Mouse (Mus musculus): ENCODE measurements around the gene Hipk4. TPM values are rescaled to one million over a fixed set of nuclear protein-coding genes. Genes with fewer than 3 reads are reported as not detected.

The Hipk4 gene
- 0.75 and 0.76 TPM in 2 replicates for polyA plus RNA-seq (2015; fragmentation: Nextera tagmentation; extraction: Ambion mirVana)

DNA sequence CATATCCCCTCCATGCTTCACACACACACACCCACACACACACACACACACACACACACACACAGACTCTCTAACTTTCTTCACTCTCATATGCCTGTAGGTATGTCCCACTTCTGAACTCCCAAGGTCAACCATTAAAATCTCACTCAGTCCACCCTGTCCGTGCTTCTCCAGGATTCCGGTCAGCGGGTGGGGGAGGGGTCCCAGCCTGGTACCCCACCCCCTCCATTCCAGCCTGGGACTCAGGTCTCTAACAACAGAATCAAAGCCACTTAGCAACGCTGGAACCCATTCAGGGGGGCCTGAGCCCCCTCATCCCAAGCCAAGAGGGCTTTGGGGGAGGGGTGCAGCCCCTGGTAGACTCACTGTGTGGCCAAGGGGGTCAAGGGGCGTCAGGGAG lies at the start of gene Hipk4:
Gene Hipk4 (plus strand): TSS at position 301 of the 400 bp plus-strand sequence.

DNA sequence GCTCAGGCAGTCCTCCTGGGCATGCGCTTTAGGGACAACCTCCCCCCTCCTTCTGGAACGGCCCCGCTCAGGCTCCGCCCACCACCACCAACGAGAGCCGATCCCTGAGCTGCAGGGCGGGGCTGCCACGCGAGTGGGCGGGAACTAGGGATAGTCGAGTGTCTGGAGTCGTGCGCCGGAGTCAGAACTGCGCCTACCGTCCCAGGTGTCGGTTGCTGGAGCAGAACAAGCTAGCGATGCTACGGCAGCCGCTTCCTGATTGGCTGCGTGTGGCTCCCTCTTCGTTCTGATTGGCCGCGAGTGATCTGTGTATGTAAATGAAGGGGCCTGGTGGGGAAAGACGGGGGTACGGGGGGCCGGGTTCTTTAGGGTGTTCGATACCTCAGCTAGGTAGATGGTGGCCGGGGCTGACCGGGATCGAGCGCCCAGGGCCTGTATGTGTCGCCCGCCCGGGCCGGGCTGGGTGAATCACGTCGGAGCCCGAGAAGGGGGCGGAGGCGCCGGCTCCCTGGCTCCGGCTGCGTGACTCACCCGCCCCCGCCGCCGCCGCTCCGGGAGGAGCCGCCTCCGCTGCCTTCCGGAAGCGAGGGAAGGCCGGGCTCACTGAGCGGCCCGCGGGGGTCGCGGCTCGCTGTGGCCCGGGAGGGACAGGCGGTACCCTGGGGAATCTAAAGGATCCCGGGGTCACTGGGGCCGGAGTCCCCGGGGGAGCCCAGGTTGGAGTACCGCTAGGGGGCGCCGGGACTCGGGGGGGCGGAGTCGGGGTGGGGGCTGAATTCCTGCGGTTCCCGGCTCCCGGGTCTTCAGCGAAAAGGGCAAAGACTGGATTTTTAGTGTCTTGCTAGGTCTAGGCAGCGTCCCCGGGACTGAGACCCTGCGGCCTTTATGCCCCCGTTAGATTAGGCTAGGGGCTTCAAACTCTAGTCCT lies 36.0 kb upstream of the Hipk4 start, which contains the start of gene Sertad1:
Gene Sertad1 (plus strand): TSS at position 141 of the 928 bp plus-strand sequence.

GRCm38 (mm10) chr7:27499036-27499435 lies 24.0 kb upstream of the Hipk4 start, which contains the start of gene Prx:
TSS of gene Prx (plus strand) at chr7:27499324.

DNA sequence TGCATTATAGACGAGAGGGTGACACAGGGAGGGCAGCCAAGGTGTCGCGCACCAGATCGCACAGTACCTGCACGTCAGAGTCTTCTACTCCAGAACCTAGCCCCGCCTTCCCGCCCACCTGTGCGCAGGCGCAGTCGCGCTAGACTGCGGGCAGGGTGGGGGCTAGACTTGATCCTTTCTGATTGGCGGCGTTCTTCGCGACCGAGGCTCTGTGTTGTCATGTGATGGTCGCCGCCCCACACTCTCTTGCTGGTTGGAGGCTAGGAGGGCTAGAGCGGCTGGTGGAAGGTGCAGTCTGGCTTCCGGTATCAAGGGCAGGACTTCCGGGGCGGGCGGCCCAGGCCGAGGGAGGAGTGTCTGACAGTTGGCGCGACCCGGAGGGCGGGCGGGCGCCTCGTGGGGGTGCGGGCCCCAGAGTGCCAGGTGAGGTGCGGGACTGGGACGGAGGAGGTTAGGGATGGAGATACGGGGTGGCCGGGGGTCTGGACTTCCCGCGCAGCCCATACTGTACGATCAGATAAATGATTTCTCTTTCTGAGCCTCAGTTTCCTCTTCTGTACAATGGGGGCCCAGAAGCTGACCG lies 30.0 kb downstream of the Hipk4 start, which contains the start of the genes Pld3 and 2310022A10Rik:
Gene Pld3 (minus strand): TSS at position 288 of the 583 bp plus-strand sequence.
Gene 2310022A10Rik (plus strand): TSS at position 303 of the 583 bp plus-strand sequence.

Other genes starting within 250 kb of the Hipk4 start
- 100 and 115 TPM in 2 replicates for gene Ltbp4, start 185.6 kb upstream of the Hipk4 start, polyA plus RNA-seq (2015; fragmentation: Nextera tagmentation; extraction: Ambion mirVana)
- gene Shkbp1, start 167.2 kb upstream of the Hipk4 start, polyA plus RNA-seq (2015; fragmentation: Nextera tagmentation; extraction: Ambion mirVana) = 26.1 and 28.3 TPM in 2 replicates
- 0.51 and 1.5 TPM in 2 replicates for gene Gm20479, start 165.8 kb upstream of the Hipk4 start, polyA plus RNA-seq (2015; fragmentation: Nextera tagmentation; extraction: Ambion mirVana)
- 0.37 and 0.46 TPM in 2 replicates for gene Sptbn4, start 75.6 kb upstream of the Hipk4 start, polyA plus RNA-seq (2015; fragmentation: Nextera tagmentation; extraction: Ambion mirVana)
- gene Blvrb, start 75.3 kb upstream of the Hipk4 start, polyA plus RNA-seq (2015; fragmentation: Nextera tagmentation; extraction: Ambion mirVana) = 50.0 and 67.3 TPM in 2 replicates
- 19.5 and 22.0 TPM in 2 replicates for gene Sertad3, start 49.5 kb upstream of the Hipk4 start, polyA plus RNA-seq (2015; fragmentation: Nextera tagmentation; extraction: Ambion mirVana)
- 53.6 and 59.8 TPM in 2 replicates for gene Sertad1, start 36.4 kb upstream of the Hipk4 start, polyA plus RNA-seq (2015; fragmentation: Nextera tagmentation; extraction: Ambion mirVana)
- gene Prx, start 23.9 kb upstream of the Hipk4 start, polyA plus RNA-seq (2015; fragmentation: Nextera tagmentation; extraction: Ambion mirVana) = 4.2 and 5.3 TPM in 2 replicates
- 61.5 and 71.4 TPM in 2 replicates for gene Pld3, start 30.0 kb downstream of the Hipk4 start, polyA plus RNA-seq (2015; fragmentation: Nextera tagmentation; extraction: Ambion mirVana)
- 10.5 and 11.2 TPM in 2 replicates for gene 2310022A10Rik, start 30.0 kb downstream of the Hipk4 start, polyA plus RNA-seq (2015; fragmentation: Nextera tagmentation; extraction: Ambion mirVana)
- gene Akt2, start 68.3 kb downstream of the Hipk4 start, polyA plus RNA-seq (2015; fragmentation: Nextera tagmentation; extraction: Ambion mirVana) = 53.6 and 57.1 TPM in 2 replicates
- 0.19 TPM in 1 of 2 replicates, not detected in the other for gene Ttc9b, start 130.6 kb downstream of the Hipk4 start, polyA plus RNA-seq (2015; fragmentation: Nextera tagmentation; extraction: Ambion mirVana)
- 5.2 and 6.4 TPM in 2 replicates for gene Map3k10, start 151.3 kb downstream of the Hipk4 start, polyA plus RNA-seq (2015; fragmentation: Nextera tagmentation; extraction: Ambion mirVana)
- gene Zfp607b, start 166.1 kb downstream of the Hipk4 start, polyA plus RNA-seq (2015; fragmentation: Nextera tagmentation; extraction: Ambion mirVana) = 2.1 and 3.1 TPM in 2 replicates
- 7.8 and 9.7 TPM in 2 replicates for gene Zfp60, start 208.1 kb downstream of the Hipk4 start, polyA plus RNA-seq (2015; fragmentation: Nextera tagmentation; extraction: Ambion mirVana)

Data from urinary bladder, postnatal 0 days (tissue).